Mouse (Mus musculus) testis, postnatal 10 days (tissue): ENCODE results near the gene Tekt3.

Experiments used
- DNase-seq: peaks from one replicate; pipeline ENCODE4 v3.0.0; 2021; ENCODE audit warnings: low spot score

The Tekt3 gene

GRCm38 (mm10) chr11:63059911-63060310, 1.5 kb upstream of the Tekt3 start:
- DNase-seq: no peak

GRCm38 (mm10) chr11:63066526-63066925, 5.1 kb downstream of the Tekt3 start:
- DNase-seq: no peak

GRCm38 (mm10) chr11:63070081-63070480, 8.6 kb downstream of the Tekt3 start:
- DNase-seq: no peak

DNA sequence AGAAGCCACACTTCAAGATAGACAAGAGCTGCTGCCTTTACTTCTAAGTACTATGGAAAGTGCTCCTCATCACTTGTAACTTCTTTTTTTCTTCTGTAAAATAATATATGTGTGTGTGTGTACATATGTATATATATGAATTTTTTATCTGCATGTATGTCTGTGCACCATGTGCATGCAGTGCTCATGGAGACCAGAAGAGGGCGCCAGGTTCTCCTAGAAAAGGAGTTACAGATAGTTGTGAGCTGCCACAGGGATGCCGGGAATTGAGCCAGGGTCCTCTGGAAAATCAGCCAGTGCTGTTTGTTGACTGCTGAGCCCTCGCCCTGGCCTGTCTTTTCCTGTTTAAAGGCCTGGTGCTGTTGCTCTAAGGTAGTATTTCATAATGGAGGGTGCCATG, 23.1 kb downstream of the Tekt3 start:
- DNase-seq: peak; percentile 47

GRCm38 (mm10) chr11:63088672-63089071, 27.2 kb downstream of the Tekt3 start:
- no peak for DNase-seq

- DNase-seq: peak; percentile 56
Measured at GRCm38 (mm10) chr11:63090210-63090609, 28.8 kb downstream of the Tekt3 start.

DNA sequence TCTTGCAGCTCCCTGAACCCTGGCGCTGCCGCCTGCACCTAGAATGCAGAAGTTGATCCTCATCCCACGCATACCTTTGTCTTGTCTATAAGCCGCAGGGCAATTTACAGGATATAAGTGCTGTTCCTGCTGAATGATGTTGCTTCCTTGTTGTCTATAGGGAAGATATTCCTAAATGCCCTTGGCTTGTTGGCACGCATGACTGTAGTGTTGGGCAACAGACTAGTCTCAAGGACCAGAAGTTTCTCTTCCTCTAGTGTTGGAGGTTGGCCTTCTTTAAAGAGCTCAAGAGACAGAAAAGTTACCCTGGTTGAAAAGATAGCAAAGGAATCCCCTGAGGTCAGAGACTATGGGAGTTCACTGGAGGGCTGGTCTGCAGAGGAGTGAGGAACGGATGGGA, 29.5 kb downstream of the Tekt3 start:
- no peak for DNase-seq

DNA sequence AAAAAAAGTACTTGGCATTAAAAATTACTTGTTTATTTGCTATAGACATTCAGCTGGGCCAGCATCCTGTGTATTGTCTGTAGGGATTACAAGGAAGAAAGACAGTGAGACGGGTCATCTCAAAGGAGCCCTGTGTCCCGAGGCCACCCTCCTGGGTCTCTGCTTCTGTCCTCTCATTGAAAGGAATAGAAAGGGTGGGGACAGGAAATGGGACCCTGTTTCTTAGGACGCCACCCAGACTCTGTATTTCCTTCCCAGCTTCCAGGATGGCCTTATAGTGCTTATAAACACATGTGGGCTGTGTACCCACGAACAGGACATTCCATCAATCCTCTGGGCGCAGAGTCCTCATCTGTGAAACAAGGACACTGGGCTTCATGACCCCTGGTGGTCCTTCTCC, 30.8 kb downstream of the Tekt3 start:
- DNase-seq: no peak

- DNase-seq: no peak
Measured at GRCm38 (mm10) chr11:63093601-63094000, 32.1 kb downstream of the Tekt3 start.

- DNase-seq: no peak
Measured at GRCm38 (mm10) chr11:63094496-63094895, 33.0 kb downstream of the Tekt3 start.

DNA sequence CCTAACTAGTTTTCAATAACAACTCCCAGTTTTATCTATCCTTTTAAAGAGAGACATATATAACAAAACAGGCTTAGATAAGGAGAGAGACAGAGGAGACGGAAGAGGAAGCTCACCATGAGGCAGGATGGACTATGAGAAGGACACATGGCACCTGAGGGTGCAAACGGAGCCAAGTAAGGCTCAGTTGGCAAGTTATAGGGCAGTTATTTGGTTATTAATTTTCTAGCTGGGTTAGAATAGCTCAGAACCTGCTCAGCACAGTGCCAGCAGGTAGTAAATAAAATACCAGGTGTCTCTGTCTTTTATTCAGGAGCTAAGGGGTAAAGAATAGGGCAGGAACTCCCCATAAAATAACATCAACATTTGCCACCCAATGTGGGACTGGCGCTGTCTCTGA, 36.6 kb downstream of the Tekt3 start:
- DNase-seq: no peak

GRCm38 (mm10) chr11:63099390-63099789, 37.9 kb downstream of the Tekt3 start:
- DNase-seq: no peak

DNA sequence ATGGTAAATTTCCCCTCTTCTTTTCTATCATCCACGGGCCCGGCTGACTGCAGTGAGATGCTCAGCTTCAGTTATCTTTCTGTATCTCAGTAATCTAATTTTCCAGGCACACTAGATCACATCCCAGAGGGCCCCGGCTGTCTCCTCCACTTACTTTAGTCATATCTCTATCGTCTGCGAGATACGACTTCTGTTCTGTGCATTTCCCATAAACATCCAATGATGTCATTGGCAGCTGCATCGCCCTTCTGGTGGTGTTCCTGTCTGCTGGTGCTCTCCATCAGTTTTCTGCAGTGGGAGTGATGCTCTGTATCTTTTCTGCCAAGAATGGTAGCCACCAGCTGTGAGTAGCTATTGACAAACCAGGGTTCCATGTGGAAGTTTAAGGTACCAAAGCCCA, 41.8 kb downstream of the Tekt3 start:
- no peak for DNase-seq

DNA sequence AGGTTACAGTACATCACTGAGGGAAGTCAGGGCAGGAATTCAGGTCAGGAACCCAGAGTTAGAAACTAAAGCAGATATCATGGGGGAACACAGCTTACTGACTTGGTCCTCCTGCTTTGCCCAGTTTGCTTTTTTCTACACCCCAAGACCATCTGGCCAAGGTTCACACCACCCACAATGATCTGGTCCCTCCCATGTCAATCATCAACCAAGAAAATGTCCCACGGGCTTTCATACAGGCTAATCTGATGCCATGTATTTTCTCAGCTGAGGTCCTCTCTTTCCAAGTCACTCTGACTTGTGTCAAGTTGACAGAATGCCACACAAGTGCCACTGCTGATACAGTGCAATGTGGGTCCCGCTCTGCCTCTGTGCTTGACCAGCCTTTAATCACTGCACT, 42.6 kb downstream of the Tekt3 start:
- DNase-seq: no peak

GRCm38 (mm10) chr11:63109230-63109775, 47.8 kb downstream of the Tekt3 start:
- no peak for DNase-seq

DNA sequence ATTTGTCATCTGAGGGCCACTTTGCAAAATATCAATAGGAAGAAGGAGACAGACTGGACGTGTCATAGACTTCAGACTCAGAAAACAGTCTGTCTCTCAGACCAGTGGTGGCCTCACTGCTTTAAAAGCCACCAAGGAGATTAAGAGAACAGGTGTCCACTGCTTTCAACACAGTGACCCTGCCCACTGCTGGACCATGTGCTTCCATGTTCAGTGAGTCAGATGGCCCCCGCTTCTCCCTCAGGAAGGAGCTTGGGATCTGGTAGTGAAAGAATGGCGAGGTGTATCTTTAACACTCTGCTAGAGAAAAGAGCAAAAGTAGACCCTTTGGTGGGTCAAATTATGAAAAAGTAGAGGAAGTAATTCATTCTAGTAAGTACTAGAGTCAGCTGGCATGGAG, 48.9 kb downstream of the Tekt3 start:
- no peak for DNase-seq

DNA sequence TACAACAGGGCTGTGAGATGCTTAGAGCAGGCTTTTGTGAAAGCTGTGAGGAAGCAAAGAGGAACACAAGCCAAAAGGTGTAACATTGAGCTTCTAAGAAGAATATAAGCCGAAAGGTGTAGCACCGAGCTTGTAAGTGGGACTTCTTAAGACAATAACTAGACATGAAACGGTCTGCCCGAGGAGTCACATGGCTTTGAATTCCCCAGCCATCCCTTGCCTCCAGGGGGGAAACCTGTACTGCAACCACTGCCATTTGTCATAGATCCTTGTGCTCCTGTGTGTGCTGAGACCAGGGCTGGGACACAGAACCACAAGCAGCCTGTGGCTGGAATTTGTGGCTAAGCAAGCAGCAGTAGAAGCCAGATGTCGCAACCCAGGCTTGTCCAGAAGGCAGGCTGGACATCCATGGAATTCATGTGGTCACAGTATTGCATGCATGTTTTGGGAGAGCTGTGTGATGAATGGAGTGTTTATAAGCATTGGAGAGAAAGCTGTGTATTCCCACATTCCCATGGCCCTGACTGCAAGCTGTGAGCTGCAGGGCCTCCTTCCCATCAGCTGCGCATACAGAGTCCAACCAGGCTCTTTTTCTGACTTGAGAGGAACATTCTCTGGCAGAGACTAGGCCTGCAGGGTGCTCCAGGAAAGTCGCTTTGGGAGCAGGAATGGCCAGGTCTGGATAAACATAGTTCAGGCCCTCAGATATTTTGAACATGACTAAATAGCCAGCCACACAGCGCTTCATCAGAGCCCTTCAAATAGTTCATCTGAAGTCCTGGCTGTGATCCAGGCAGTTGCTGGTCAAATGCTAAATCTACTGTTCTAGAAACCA, 53.6 kb downstream of the Tekt3 start:
- no peak for DNase-seq

GRCm38 (mm10) chr11:63116652-63117051, 55.2 kb downstream of the Tekt3 start:
- DNase-seq: no peak

GRCm38 (mm10) chr11:63117266-63117665, 55.8 kb downstream of the Tekt3 start:
- no peak for DNase-seq

DNA sequence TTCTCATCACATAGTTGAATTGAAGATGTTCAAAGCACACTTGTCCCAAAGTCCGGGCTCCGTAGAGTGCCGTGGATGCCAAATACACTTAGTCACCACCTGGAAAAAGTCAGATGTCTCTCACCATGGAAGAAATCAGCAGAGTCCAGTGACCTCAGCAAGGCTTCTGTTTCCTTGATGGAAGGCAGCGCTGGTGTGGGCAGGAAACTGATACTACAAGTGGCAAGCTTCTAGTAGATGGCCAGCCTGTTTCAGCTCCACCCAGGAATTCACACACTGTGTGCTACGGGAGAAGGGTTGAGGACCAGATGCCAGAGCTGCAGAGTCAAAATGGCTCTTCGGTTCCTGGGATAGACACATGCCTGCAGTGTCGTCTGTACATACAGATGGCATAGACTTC, 58.3 kb downstream of the Tekt3 start:
- no peak for DNase-seq

DNA sequence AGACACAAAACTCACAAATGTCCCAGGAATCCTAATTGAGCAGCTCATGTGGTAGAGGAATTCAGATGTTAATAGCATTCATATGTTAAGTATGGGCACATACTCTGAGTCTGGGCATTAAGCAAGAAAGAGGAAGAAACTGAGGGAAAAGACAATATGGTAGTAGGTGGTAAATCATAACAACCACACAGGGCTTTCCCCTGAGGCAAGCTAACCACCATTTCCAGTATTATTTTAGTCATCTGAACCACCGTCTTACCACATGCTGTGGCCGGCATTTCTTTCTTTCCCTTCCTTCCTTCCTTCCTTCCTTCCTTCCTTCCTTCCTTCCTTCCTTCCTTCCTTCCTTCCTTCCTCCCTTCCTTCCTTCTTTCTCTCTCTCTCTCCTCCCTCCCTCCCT, 60.8 kb downstream of the Tekt3 start:
- no peak for DNase-seq

- DNase-seq: no peak
Measured at GRCm38 (mm10) chr11:63122776-63123350, 61.4 kb downstream of the Tekt3 start.

GRCm38 (mm10) chr11:63124316-63124715, 62.9 kb downstream of the Tekt3 start:
- no peak for DNase-seq
